Mouse (Mus musculus): ENCODE measurements around the gene Man1c1. TPM values are rescaled to one million over a fixed set of nuclear protein-coding genes. Genes with fewer than 3 reads are reported as not detected.

Man1c1 gene
- polyA plus RNA-seq, 1 experiment from 2014 or later, result 4.1 TPM

DNA sequence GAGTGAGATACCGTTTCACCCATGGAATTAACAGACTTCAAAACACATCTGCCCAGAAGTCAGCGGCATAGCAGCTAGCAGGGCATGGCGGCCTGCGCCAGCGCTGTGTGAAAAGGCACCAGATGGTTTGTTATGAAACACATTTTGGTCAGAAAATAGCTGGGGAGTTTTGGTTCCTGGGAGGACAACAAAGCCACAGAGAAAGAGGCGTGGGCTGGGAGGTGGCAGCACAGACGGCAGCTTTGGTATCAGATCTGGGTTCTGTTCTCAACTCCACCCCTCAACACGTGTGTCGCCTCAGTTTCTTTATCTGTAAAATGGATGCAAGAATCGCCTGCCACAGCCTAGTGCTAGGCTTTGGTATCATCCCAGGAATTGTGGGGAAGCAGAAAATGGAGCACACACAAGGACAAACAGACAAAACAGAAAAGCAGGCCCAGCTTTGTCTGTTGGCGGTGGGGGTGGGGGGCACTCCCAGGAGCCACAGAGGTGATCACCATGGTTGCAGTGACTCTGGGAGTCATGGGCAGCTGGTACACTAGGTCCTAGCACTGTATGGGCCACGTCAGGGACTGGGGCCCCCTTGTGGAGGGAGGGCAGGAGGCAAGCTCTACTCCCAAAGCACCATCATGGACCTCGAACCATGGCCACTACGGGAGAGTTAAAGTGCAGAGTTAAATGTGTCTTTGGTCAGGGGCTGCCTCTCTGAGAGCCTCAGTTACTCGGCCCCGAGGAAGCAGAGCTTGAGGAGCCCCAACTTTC lies 42.0 kb upstream of the Man1c1 start:
- H3K36me3 ChIP-seq (ENCODE audit: control insufficient read depth, insufficient read depth, low read length), result peaks cover 33% of the 10 kb centered on the region

DNA sequence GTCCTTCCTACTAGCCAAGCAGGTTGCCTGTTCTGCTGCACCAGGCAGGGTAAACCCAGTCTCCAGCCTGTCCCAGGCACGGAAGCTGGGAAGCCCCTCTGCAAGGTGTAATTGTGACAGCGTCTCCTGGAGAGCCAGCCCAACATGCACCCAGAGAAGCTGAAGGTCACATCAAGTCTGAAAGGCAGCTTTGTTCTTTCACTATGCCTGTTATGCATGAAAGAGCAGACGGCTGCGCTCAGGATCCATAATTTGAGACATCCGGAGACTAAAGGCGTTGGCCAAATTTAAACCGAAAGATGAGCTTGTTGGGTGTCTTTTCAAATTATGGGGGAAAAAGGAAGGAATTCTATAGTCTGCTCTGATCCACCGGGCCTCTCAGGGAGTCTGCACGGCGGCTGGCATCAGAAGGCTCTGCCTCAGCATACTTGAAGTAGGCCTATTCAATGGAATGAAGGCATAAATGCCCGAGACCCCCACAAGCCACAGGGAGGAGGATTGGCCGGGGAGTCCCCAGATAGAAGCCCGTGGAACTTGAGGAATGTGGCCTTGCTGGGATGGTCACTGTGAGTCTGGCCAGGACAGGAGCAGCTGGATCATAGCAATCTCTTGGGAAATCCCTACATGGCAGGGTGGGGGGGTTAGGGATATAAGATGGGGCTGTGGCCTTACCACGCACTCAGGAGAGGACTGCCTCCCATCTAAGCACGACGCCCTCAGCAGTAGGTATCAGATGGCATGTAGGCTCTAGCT lies 40.0 kb upstream of the Man1c1 start:
- H3K4me1 ChIP-seq (replicated peaks; ENCODE audit: control insufficient read depth, insufficient read depth, low read length), result peaks cover 4% of the 10 kb centered on the region; the same call in 1 of the 2 replicates
- no peak overlapping the region for H3K27ac ChIP-seq (ENCODE audit: low read depth, low read length)
- H3K9ac ChIP-seq (ENCODE audit: low read depth, low read length), result no peak overlapping the region
- no peak for DNase-seq (ENCODE audit: low spot score)
- H3K27me3 ChIP-seq (replicated peaks; ENCODE audit: control insufficient read depth, insufficient read depth, low read length), result no peaks in the 10 kb centered on the region
- ATAC-seq (replicated peaks; ENCODE audit: low FRiP score), result no peak
- no peak overlapping the region for H3K4me2 ChIP-seq
- H3K9me3 ChIP-seq (ENCODE audit: control insufficient read depth, low read length), result no peaks in the 10 kb centered on the region
- WGBS, result 78% methylated on average over 16 of the region's 16 CpGs
- H3K36me3 ChIP-seq (ENCODE audit: control insufficient read depth, insufficient read depth, low read length), result peaks cover 33% of the 10 kb centered on the region
- no peak overlapping the region for H3K4me3 ChIP-seq (ENCODE audit: low read depth, low read length)

More for the DNA sequence above, 42.0 kb upstream of the Man1c1 start:
- Histone ChIP-seq H3K4me1 (replicated peaks; ENCODE audit: control insufficient read depth, insufficient read depth, low read length) (peaks cover 14% of the 10 kb centered on the region), H3K9ac (ENCODE audit: low read depth, low read length) (no peak overlapping the region), H3K27me3 (replicated peaks; ENCODE audit: control insufficient read depth, insufficient read depth, low read length) (no peaks in the 10 kb centered on the region), H3K9me3 (ENCODE audit: control insufficient read depth, low read length) (no peaks in the 10 kb centered on the region), H3K27ac (ENCODE audit: low read depth, low read length) (peak overlapping the region; percentile 9; the same call in 1 of the 2 replicates), H3K4me3 (ENCODE audit: low read depth, low read length) (no peak overlapping the region), H3K4me2 (no peak overlapping the region)
- WGBS, result 77% methylated on average over 16 of the region's 16 CpGs
- no peak for ATAC-seq (replicated peaks; ENCODE audit: low FRiP score)
- no peak for DNase-seq (ENCODE audit: low spot score)

DNA sequence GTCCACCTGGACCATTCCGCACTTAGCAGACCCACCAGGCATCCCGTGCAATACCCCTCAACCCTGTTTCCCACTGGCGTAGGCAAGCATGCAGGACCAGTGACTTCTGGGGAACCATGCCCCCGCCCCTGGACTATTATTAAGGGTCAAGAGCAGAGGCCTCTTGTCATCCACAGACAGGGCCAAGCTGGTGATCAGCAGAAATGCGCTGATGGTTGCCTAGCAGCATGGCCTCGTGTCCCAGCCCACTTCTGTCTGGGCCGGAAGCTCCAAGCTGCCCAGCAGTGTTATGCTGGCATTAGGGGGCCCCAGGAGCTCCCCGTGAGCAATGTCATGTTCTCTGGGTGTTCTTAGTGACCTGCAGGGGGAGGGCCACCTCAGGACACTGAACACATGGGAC lies 37.9 kb upstream of the Man1c1 start:
- Histone ChIP-seq H3K4me1 (replicated peaks; ENCODE audit: control insufficient read depth, insufficient read depth, low read length) (peaks cover 2% of the 10 kb centered on the region), H3K9me3 (ENCODE audit: control insufficient read depth, low read length) (no peaks in the 10 kb centered on the region), H3K27ac (ENCODE audit: low read depth, low read length) (no peak overlapping the region), H3K27me3 (replicated peaks; ENCODE audit: control insufficient read depth, insufficient read depth, low read length) (no peaks in the 10 kb centered on the region), H3K4me2 (no peak overlapping the region), H3K36me3 (ENCODE audit: control insufficient read depth, insufficient read depth, low read length) (peaks cover 14% of the 10 kb centered on the region; the same call in 1 of the 2 replicates), H3K4me3 (ENCODE audit: low read depth, low read length) (no peak overlapping the region), H3K9ac (ENCODE audit: low read depth, low read length) (no peak overlapping the region)
- DNase-seq (ENCODE audit: low spot score) (no peak), ATAC-seq (replicated peaks; ENCODE audit: low FRiP score) (no peak)
- 81% methylated on average over 8 of the region's 8 CpGs for WGBS

DNA sequence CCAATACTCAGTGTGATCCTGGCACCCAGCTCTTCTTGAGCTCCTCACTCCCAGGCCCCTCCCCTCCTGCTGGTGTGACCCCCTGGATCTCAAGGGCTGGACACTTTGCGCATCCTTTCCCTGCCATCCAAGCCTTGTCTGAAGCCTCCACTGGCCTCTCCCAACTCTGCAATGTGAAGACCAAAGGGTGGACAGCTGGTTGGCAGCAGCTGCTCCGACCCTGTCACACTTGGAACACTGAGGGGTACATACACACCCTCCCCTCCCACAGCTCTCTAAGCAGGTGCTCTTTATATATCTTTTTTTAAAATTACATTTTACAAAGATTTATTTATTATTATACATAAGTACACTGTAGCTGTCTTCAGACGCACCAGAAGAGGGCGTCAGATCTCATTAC lies 36.1 kb upstream of the Man1c1 start:
- no peak for DNase-seq (ENCODE audit: low spot score)
- no peaks in the 10 kb centered on the region for H3K9me3 ChIP-seq (ENCODE audit: control insufficient read depth, low read length)
- peaks cover 6% of the 10 kb centered on the region for H3K4me1 ChIP-seq (replicated peaks; ENCODE audit: control insufficient read depth, insufficient read depth, low read length)
- WGBS, result 88% methylated on average over 4 of the region's 4 CpGs
- no peak; the same call in 1 of the 2 replicates for ATAC-seq (replicated peaks; ENCODE audit: low FRiP score)
- H3K4me3 ChIP-seq (ENCODE audit: low read depth, low read length), result no peak overlapping the region
- no peak overlapping the region for H3K4me2 ChIP-seq
- no peaks in the 10 kb centered on the region for H3K27me3 ChIP-seq (replicated peaks; ENCODE audit: control insufficient read depth, insufficient read depth, low read length)
- peaks cover 3% of the 10 kb centered on the region; the same call in 1 of the 2 replicates for H3K36me3 ChIP-seq (ENCODE audit: control insufficient read depth, insufficient read depth, low read length)
- H3K27ac ChIP-seq (ENCODE audit: low read depth, low read length), result no peak overlapping the region
- no peak overlapping the region for H3K9ac ChIP-seq (ENCODE audit: low read depth, low read length)

DNA sequence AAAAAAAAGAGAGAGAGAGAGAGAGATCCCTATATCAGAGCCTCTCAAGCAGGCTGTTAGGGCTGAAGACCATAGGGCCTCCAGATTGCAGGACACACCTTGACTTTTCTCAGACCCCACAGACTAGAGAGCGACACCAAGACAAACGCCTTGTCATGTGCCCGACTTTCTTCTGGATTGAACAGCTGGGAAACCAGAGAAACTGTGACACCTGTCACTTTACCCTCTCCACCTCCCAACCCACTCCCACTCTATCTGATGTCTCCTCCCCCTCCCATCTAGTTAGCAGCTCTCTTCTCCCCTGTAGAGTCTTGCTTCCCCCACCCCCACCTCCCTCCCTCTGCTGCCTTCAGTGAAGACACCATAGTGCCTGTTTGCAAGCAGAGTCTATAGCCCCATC lies 35.4 kb upstream of the Man1c1 start:
- no peak overlapping the region for H3K4me2 ChIP-seq
- no peak overlapping the region for H3K27ac ChIP-seq (ENCODE audit: low read depth, low read length)
- no peak overlapping the region for H3K4me3 ChIP-seq (ENCODE audit: low read depth, low read length)
- H3K9ac ChIP-seq (ENCODE audit: low read depth, low read length), result no peak overlapping the region
- peaks cover 3% of the 10 kb centered on the region; the same call in 1 of the 2 replicates for H3K36me3 ChIP-seq (ENCODE audit: control insufficient read depth, insufficient read depth, low read length)
- H3K27me3 ChIP-seq (replicated peaks; ENCODE audit: control insufficient read depth, insufficient read depth, low read length), result no peaks in the 10 kb centered on the region
- DNase-seq (ENCODE audit: low spot score) (no peak), ATAC-seq (replicated peaks; ENCODE audit: low FRiP score) (no peak)
- 78% methylated on average over 3 of the region's 3 CpGs for WGBS
- H3K4me1 ChIP-seq (replicated peaks; ENCODE audit: control insufficient read depth, insufficient read depth, low read length), result peaks cover 10% of the 10 kb centered on the region
- no peaks in the 10 kb centered on the region for H3K9me3 ChIP-seq (ENCODE audit: control insufficient read depth, low read length)

DNA sequence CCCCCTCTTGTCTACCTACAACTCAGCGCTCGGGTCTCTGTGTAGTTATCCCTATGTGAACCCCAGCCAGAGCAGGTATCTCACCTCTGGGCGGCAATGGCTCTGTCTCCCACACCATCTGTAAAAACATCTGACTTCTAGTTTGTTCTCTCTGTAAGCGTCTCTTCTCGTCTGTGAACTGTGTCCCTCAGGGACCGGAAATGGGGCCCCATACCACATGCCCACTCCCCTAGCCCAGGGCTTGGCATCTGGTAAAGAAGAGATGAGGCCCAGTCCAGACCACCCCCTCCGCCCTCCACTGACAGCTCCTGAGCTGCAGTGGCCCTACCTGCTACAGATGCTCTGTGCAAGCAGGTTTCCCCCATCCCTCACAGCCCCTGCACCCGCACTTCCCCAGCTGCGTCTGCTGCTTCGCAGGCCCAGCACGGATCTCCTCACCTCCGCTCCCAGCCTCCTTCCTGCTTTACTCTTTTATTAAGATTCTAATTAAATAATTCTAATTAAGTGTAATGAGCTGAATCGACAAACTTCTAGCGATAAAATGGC lies 33.3 kb upstream of the Man1c1 start:
- H3K4me2 ChIP-seq, result no peak overlapping the region
- peaks cover 21% of the 10 kb centered on the region for H3K4me1 ChIP-seq (replicated peaks; ENCODE audit: control insufficient read depth, insufficient read depth, low read length)
- H3K27ac ChIP-seq (ENCODE audit: low read depth, low read length), result no peak overlapping the region
- H3K36me3 ChIP-seq (ENCODE audit: control insufficient read depth, insufficient read depth, low read length), result no peaks in the 10 kb centered on the region
- 58% methylated on average over 14 of the region's 14 CpGs for WGBS
- no peak overlapping the region for H3K9ac ChIP-seq (ENCODE audit: low read depth, low read length)
- no peaks in the 10 kb centered on the region for H3K9me3 ChIP-seq (ENCODE audit: control insufficient read depth, low read length)
- no peaks in the 10 kb centered on the region for H3K27me3 ChIP-seq (replicated peaks; ENCODE audit: control insufficient read depth, insufficient read depth, low read length)
- DNase-seq (ENCODE audit: low spot score) (no peak), ATAC-seq (replicated peaks; ENCODE audit: low FRiP score) (no peak)
- H3K4me3 ChIP-seq (ENCODE audit: low read depth, low read length), result no peak overlapping the region

DNA sequence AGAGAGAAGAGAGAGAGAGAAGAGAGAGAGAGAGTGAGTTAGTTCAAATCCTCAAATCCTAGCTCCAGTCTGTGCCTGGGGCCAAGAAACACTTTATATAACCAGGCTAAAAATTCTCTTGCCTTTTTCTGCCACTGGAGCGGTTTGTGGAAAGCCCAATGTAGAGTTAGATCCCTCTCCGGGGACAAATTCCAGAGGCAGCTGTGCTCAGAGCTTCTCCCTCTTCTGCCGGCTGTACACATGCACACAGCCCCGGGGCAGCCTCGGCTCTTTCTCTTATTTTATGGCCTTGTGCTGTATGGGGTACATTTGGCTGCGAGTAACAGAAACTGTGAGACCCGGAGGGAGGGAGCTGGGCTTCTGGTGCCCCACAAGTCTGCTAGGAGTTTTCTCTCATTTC lies 32.1 kb upstream of the Man1c1 start:
- Histone ChIP-seq H3K27ac (ENCODE audit: low read depth, low read length) (no peak overlapping the region), H3K4me1 (replicated peaks; ENCODE audit: control insufficient read depth, insufficient read depth, low read length) (peaks cover 21% of the 10 kb centered on the region), H3K9ac (ENCODE audit: low read depth, low read length) (no peak overlapping the region), H3K36me3 (ENCODE audit: control insufficient read depth, insufficient read depth, low read length) (no peaks in the 10 kb centered on the region), H3K27me3 (replicated peaks; ENCODE audit: control insufficient read depth, insufficient read depth, low read length) (no peaks in the 10 kb centered on the region), H3K4me2 (no peak overlapping the region), H3K4me3 (ENCODE audit: low read depth, low read length) (no peak overlapping the region), H3K9me3 (ENCODE audit: control insufficient read depth, low read length) (no peaks in the 10 kb centered on the region)
- DNase-seq (ENCODE audit: low spot score) (no peak), ATAC-seq (replicated peaks; ENCODE audit: low FRiP score) (no peak)
- WGBS, result 73% methylated on average over 7 of the region's 7 CpGs

DNA sequence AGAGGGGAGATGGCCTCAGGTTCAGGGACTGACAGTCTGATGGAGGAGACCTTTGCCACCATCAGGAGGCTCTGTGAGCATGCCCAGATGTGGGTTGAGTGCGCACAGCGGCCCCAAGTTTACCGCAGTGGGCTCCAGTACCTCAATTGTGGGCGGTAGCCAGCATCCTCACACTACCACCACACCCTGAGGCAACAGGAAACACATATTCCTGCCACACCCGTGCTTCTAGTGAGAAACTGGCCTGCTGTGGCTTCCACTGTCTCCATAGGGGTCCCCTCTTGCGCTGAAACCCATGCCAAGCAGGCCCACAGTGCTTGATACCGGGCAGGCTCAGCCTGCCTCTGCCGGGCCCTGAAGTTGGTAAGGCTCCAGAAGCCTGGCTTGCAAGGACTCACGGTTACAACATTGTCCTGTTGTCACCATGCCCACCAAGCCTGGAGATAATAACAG lies 30.6 kb upstream of the Man1c1 start:
- no peak for DNase-seq (ENCODE audit: low spot score)
- Histone ChIP-seq H3K36me3 (ENCODE audit: control insufficient read depth, insufficient read depth, low read length) (no peaks in the 10 kb centered on the region), H3K4me2 (peak overlapping the region; percentile 71), H3K9ac (ENCODE audit: low read depth, low read length) (peak overlapping the region; percentile 7; the same call in 1 of the 2 replicates), H3K4me1 (replicated peaks; ENCODE audit: control insufficient read depth, insufficient read depth, low read length) (peaks cover 33% of the 10 kb centered on the region), H3K4me3 (ENCODE audit: low read depth, low read length) (peak overlapping the region; percentile 37; the same call in 1 of the 2 replicates), H3K9me3 (ENCODE audit: control insufficient read depth, low read length) (no peaks in the 10 kb centered on the region), H3K27ac (ENCODE audit: low read depth, low read length) (peak overlapping the region; percentile 5), H3K27me3 (replicated peaks; ENCODE audit: control insufficient read depth, insufficient read depth, low read length) (peaks cover 2% of the 10 kb centered on the region; the same call in 1 of the 2 replicates)
- peak; percentile 63 for ATAC-seq (replicated peaks; ENCODE audit: low FRiP score)
- 31% methylated on average over 9 of the region's 9 CpGs for WGBS
